Mouse (Mus musculus) cortical plate, adult 2 months (tissue): ENCODE measurements around the gene Wbp2nl.

ENCODE experiments used
- CTCF ChIP-seq: fragments of 200-500 bp; IDR thresholded peaks from 2 replicates; pipeline ENCODE4 v1.5.1; 2011; ENCODE audit warnings: mild to moderate bottlenecking, control low read depth, low read length; ENCODE audit not compliant: insufficient read depth; ENCODE audit errors: extremely low read depth
- POLR2A ChIP-seq: fragments of 200-500 bp; IDR thresholded peaks from 2 replicates; pipeline ENCODE4 v1.6.1; 2011; ENCODE audit warnings: mild to moderate bottlenecking, low read length, control low read depth; ENCODE audit not compliant: insufficient read depth; ENCODE audit errors: extremely low read depth

GRCm38 (mm10) chr15:82290252-82290651, 8.5 kb upstream of the Wbp2nl start:
- no peak for TF ChIP-seq CTCF
- TF ChIP-seq POLR2A = no peak
